Mouse (Mus musculus) bone marrow macrophage, adult 2 months (primary cell): ENCODE measurements around the gene Rabgap1. TPM values are rescaled to one million over a fixed set of nuclear protein-coding genes. Genes with fewer than 3 reads are reported as not detected.

Experiments used
- H3K27ac ChIP-seq: 2 replicates; pipeline ENCODE4 v1.5.1; 2012; ENCODE audit warnings: low read depth, low read length; ENCODE audit not compliant: insufficient read depth
- H3K4me1 ChIP-seq: 2 replicates; pipeline ENCODE4 v1.6.1; 2012; ENCODE audit warnings: low read length; ENCODE audit not compliant: control insufficient read depth, insufficient read depth
- H3K4me3 ChIP-seq: 2 replicates; pipeline ENCODE4 v1.5.1; 2012; ENCODE audit warnings: mild to moderate bottlenecking, low read length, moderate library complexity; ENCODE audit not compliant: insufficient read depth
- CTCF ChIP-seq: IDR thresholded peaks from 2 replicates; pipeline ENCODE4 v1.5.1; 2012; ENCODE audit warnings: low read depth, mild to moderate bottlenecking, low read length, moderate library complexity
- POLR2A ChIP-seq: IDR thresholded peaks from 2 replicates; pipeline ENCODE4 v1.6.1; 2012; ENCODE audit warnings: mild to moderate bottlenecking, low read depth, low read length, borderline replicate concordance
- polyA plus RNA-seq: library from polyadenylated mRNA; stranded (reverse); fragments of >200 nt; gene quantifications from 2 replicates; pipeline ENCODE4 v1.2.4, GENCODE M21; 2012; ENCODE audit not compliant: missing spikeins, insufficient read depth, insufficient read length

Rabgap1 gene
- polyA plus RNA-seq, 1 experiment, result 34.3 TPM

GRCm38 (mm10) chr2:37549346-37550012 lies 106.4 kb downstream of the Rabgap1 start:
- TF ChIP-seq CTCF (no peak), POLR2A (no peak)
- H3K4me3 ChIP-seq, result no peak overlapping the region
- H3K4me1 ChIP-seq, result 0 out of 2 replicates have a peak, but pooled peaks cover 4% of the 10 kb centered on the region
- no peak overlapping the region for H3K27ac ChIP-seq

GRCm38 (mm10) chr2:37556366-37556765 lies 113.3 kb downstream of the Rabgap1 start:
- Histone ChIP-seq H3K27ac (no peak overlapping the region), H3K4me3 (no peak overlapping the region), H3K4me1 (no peaks in the 10 kb centered on the region)
- TF ChIP-seq POLR2A (no peak), CTCF (no peak)

- no peaks in the 10 kb centered on the region for H3K4me1 ChIP-seq
- TF ChIP-seq CTCF (no peak), POLR2A (no peak)
- no peak overlapping the region for H3K27ac ChIP-seq
- no peak overlapping the region for H3K4me3 ChIP-seq
Observed at GRCm38 (mm10) chr2:37565579-37565978, 122.5 kb downstream of the Rabgap1 start.

GRCm38 (mm10) chr2:37566035-37566434 lies 123.0 kb downstream of the Rabgap1 start:
- no peak overlapping the region for H3K27ac ChIP-seq
- H3K4me1 ChIP-seq, result no peaks in the 10 kb centered on the region
- no peak for TF ChIP-seq CTCF
- TF ChIP-seq POLR2A, result no peak
- no peak overlapping the region for H3K4me3 ChIP-seq

GRCm38 (mm10) chr2:37569888-37570287 lies 126.8 kb downstream of the Rabgap1 start:
- Histone ChIP-seq H3K27ac (no peak overlapping the region), H3K4me1 (no peaks in the 10 kb centered on the region), H3K4me3 (no peak overlapping the region)
- no peak for TF ChIP-seq POLR2A
- TF ChIP-seq CTCF, result no peak

GRCm38 (mm10) chr2:37570703-37571102 lies 127.6 kb downstream of the Rabgap1 start:
- Histone ChIP-seq H3K4me1 (no peaks in the 10 kb centered on the region), H3K4me3 (no peak overlapping the region), H3K27ac (no peak overlapping the region)
- no peak for TF ChIP-seq POLR2A
- no peak for TF ChIP-seq CTCF

- Histone ChIP-seq H3K4me1 (peaks cover 8% of the 10 kb centered on the region), H3K4me3 (no peak overlapping the region), H3K27ac (no peak overlapping the region)
- TF ChIP-seq POLR2A (no peak), CTCF (no peak)
Observed at GRCm38 (mm10) chr2:37572141-37572540, 129.1 kb downstream of the Rabgap1 start.

- no peak for TF ChIP-seq POLR2A
- no peak for TF ChIP-seq CTCF
- Histone ChIP-seq H3K4me3 (no peak overlapping the region), H3K27ac (no peak overlapping the region), H3K4me1 (peaks cover 9% of the 10 kb centered on the region)
Observed at GRCm38 (mm10) chr2:37576661-37577060, 133.6 kb downstream of the Rabgap1 start.

GRCm38 (mm10) chr2:37578185-37578584 lies 135.1 kb downstream of the Rabgap1 start:
- TF ChIP-seq CTCF, result no peak
- TF ChIP-seq POLR2A, result no peak
- Histone ChIP-seq H3K4me3 (no peak overlapping the region), H3K4me1 (peaks cover 9% of the 10 kb centered on the region), H3K27ac (no peak overlapping the region)

GRCm38 (mm10) chr2:37587919-37588318 lies 144.8 kb downstream of the Rabgap1 start:
- H3K4me1 ChIP-seq, result no peaks in the 10 kb centered on the region
- H3K27ac ChIP-seq, result no peak overlapping the region
- TF ChIP-seq POLR2A (no peak), CTCF (no peak)
- H3K4me3 ChIP-seq, result no peak overlapping the region

Other genes with a start within 250 kb of the Rabgap1 start
- not detected in 2 replicates for gene Olfr366, start 231.7 kb upstream of the Rabgap1 start, polyA plus RNA-seq
- gene Olfr368, start 116.8 kb upstream of the Rabgap1 start, polyA plus RNA-seq, result not detected in 2 replicates
- 47.3 and 50.3 TPM in 2 replicates for gene Pdcl, start 83.9 kb upstream of the Rabgap1 start, polyA plus RNA-seq
- gene Rc3h2, start 20.4 kb upstream of the Rabgap1 start, polyA plus RNA-seq, result 28.4 and 34.9 TPM in 2 replicates
- gene Zbtb26, start 144 bp upstream of the Rabgap1 start, polyA plus RNA-seq, result 7.2 and 9.2 TPM in 2 replicates
- gene Zbtb6, start 108 bp upstream of the Rabgap1 start, polyA plus RNA-seq, result 14.2 and 14.6 TPM in 2 replicates
- 2.1 and 2.3 TPM in 2 replicates for gene Gpr21, start 73.1 kb downstream of the Rabgap1 start, polyA plus RNA-seq